Mouse (Mus musculus) right cerebral cortex, postnatal 4 days (tissue): ENCODE results near the gene Foxc2.

Experiments used
- DNase-seq: peaks from one replicate; pipeline ENCODE4 v3.0.0-alpha.2; 2022

Gene Foxc2

GRCm38 (mm10) chr8:121086004-121086900 is 29.7 kb upstream of the Foxc2 start:
- DNase-seq: no peak

DNA sequence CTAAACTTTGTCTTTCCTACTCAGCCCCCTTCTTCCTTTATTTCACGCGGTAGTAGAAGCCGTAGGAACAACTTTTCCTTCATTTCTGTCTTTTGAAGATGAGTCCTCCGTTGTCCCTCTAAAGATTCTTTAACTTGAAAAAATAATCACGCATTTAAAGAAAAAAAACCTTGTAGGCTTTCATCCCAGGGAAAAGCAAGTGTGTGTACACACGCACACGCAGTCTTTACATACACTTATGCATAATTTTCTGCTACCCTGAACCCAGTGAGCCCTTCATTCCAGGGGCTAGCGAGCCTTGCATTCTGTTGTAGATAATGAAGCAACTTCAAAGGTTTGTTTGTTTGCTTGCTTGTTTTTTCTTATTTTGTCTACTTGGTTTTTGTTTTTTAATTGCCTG is 27.7 kb upstream of the Foxc2 start:
- DNase-seq: no peak

DNA sequence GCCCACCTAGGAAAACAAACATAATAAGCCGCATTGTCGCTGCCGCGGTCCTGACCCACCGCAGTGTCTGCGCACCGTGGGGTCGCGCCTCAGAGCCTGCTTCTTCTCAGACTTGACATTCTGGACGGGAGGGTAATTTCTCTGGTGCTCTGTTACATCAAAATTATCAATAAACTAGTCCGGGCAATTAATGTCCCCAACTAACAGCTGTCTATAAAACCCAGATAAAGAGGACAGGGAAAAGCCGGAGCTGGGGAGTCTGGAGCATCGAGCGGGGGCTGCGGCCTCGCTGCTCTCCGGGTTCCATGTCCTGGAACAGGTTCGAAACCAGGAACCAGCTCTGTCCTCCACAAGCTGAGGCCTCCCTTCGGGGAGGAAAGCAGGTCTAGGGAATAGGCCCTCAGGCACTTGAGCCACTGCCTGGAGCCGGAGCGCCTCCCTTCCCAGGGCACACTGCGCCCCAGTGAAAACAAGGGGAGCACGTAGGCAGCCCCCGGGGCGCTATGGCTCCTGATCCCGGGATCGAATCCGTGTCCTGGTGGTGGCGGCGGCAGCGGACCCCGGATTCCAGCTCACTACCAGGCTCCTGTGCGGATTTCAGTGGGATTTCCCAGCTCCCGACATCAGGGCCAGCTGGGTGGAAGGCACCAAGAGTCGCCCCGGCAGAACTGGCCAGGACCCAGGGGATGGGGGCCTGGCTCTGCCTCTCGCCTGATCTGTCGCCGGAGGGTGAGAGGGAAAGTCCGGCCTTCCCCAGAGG is 26.9 kb upstream of the Foxc2 start:
- DNase-seq: no peak

GRCm38 (mm10) chr8:121089631-121090380 is 26.2 kb upstream of the Foxc2 start:
- no peak for DNase-seq

DNA sequence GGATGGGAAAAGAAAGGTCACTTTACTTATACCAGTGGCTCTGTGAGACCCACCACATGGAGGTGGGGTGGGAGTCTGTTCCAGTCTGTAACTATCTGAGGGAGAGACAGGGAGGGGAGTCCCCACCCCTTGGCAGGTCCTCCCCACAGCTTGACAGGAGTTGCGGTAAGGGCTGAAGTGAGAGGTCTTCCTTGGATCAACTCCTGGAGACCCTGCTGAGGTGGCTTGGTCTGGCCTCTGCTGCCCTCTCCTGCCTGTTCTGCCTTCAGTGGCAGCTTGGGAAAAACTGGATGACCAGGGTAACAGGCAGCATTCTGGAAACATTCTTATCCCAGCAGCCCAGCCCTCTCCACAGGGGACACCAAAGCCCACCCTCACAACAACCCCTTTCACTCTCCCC is 25.3 kb upstream of the Foxc2 start:
- no peak for DNase-seq

GRCm38 (mm10) chr8:121092141-121092540 is 23.8 kb upstream of the Foxc2 start:
- no peak for DNase-seq

DNA sequence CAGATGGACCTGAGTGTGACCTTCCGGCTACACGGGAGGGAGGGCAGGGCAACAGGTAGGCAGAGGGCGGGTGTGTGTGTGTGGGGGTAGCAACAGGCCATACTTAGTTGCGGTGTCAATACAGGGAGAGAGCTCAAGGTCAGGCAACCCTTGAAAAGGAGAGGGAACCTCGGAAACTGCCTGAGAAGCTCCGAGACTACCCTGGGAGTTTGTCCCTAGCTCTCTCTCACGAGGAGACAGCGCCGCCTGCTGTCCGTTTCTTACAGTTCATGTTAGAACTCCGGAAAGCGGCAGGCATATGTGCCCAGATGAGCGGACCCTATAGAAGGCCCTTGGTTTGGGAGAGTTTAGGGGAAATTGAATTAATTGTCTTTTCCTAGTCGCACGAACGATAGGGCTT is 23.3 kb upstream of the Foxc2 start:
- peak; percentile 97 for DNase-seq

DNA sequence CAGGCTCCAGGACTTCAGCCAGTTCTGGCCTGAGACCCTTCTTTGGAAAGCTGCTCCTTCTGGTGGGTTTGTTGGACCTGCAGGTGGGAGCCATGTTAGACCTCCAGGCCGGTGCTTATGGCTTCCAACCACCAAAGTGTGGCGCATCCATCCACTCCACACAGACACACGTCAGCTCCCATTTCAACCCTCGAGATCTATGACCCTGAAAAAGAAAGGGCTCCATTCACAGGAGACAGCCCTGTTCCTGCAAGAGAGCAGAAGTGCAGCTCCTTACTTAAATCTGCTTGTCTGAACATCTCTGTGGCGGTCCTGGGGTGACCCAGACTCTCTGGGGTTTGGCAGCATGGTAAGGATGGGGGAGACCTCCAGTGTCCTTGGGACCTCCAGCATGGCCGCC is 22.5 kb upstream of the Foxc2 start:
- DNase-seq: no peak

DNA sequence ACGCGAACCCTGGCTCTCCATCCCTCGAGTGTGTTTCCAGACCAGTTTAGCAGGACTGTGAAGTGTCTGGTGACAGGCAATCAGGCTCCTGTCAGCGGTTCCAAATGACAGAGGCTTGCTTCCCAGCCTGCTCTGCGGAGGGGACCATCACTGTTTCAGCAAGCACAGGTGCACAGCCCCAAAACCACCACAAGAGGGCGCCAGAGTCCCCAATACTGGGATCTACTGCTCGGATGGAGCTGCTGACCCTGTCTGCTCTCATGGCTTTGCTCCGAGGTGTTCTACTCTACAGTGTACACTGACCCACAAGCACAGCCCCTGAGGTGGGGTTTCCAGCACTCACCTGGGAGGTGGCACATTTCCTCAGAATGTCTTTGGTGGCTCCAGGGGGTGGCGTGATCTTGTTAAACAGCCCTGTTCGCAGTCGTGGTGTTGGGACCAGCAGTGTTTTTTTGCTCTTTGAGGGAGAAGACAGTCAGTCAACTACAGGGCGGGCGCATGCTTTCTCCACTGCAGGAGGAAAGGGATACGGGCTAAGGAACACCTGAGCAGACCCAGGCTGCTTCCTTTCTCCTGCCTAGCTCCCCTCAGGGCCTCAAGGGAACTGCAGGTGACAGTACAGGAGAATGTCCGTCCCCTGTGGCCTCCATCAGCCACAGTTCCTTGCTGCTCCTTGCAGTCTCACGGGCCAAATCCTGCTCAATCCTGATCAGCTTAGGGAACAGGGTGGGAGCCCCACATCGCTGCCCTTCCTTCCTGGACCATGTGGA is 11.7 kb upstream of the Foxc2 start:
- DNase-seq: peak; percentile 87

DNA sequence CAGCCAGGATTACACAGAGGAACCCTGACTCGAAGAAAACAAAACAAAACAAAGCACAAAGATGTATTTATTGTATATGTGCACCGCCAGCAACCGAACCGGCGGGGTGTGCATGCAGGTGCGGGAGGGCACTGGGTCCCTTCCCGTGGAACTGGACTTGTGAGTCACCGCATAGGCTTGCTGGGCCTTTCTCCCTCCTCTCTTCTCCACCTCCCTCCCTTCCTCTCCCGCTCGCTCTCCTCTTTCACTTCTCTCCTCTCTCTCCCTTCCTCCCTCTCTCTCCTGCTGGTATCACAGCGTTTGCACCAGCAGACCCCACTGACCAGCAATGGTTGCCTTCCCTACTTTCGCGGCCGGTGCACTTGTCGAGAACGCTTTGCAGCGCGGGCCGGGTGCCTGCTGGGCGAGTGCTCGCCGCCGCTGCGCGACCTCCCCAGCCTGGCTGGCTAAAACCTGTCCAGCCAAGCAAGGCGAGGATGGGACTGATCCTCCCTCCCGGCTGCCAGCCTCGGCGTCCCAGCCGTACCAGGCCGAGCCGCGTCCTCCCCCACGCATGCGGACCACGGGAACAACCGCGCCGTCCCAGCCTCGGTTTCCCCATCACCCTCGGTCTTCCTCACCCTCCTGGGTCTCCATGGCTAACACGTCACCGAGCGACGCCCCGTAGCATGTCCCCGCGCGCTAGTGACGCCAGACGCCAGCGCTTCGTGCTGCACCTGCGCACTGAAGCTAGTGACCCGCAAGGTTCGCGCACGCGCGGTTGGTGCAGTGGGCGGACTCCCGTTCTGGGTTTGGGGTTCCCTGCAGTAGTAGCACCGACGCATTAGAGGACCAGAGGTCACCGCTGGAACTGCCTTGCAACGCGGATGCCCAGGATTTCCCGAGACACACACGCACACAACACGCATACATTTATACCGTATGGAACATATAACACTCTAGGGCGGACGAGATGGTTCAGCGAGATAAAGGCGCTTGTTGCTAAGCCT is 8.0 kb upstream of the Foxc2 start, which contains the start of gene Mthfsd:
Gene Mthfsd, minus strand, starts transcription at position 725 of the 989 bp plus-strand sequence.
- peak; percentile 99 for DNase-seq

DNA sequence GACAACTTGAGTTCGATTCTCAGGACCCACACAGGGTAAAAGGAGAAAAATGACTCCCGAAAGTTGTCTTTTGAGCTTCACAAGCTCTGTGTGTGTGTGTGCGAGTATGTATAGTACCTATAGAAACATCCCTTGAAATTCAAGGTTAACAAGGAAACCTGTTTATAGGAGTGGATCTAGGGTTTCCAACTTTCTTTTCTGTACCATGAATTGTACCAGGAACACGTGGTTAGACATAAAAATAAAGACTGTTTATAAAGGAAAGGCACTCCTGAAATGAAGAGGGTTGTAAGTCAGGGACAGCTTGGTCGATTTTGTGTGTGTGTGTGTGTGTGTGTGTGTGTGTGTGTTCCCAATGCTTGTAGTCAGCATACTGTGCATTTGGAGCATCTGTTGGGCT is 7.3 kb upstream of the Foxc2 start:
- no peak for DNase-seq

DNA sequence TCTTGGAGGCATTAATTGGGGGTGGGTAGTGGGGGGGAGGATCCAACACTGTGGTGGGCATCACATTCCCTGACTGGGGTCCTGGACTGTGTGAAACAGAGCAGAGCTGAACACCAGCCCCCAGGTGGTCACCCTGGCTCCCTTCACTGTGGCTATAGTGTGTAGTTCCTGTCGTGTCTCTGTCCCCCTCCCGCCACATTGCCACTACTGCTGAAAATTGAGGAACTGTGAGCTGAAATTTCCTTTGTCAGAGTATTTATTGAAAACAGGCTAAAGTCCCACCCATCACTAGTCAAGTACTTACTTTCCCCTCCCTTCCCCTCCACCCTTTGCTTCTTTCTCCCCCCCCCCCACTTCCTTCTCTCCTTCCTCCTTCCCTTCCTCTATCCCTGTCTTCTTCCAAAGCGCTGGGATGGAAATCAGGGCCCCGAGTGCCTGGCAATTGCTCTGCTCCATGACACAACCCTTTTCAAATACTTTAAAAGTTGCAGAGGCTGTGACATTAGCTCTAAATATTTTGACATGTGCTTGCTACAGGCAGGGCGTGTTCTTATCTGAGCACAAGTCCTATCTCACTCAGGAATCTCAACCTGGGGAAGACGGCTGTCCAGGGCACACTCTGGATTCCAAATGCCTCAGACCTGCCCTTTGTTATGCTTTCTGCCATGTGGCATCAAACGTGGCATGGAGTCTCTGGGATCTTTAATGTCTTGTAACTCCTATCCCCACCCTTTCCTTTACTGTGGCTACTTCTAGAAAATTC is 4.6 kb upstream of the Foxc2 start:
- DNase-seq: no peak

- peak; percentile 96 for DNase-seq
Observed at GRCm38 (mm10) chr8:121113261-121113660, 2.7 kb upstream of the Foxc2 start.

DNA sequence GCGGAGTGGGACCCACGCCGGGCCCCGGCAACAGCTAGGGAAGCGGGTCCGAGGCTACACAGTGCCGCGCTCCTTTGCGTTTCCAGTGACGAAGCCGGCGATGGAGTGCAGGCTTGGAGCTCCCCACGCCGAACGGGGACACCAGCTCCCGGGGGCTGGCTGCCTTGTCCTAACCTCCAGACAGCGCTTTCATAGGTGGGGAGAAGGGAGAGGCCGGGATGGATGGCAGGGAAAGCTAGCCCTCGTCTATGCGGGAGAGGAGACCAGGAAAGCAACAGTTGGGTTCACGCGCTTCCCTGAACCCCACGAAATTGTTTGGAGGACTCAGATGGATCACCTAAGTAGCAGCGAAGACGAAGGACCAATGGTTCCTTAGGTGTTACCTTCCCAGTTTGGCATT is 835 bp upstream of the Foxc2 start:
- no peak for DNase-seq

DNA sequence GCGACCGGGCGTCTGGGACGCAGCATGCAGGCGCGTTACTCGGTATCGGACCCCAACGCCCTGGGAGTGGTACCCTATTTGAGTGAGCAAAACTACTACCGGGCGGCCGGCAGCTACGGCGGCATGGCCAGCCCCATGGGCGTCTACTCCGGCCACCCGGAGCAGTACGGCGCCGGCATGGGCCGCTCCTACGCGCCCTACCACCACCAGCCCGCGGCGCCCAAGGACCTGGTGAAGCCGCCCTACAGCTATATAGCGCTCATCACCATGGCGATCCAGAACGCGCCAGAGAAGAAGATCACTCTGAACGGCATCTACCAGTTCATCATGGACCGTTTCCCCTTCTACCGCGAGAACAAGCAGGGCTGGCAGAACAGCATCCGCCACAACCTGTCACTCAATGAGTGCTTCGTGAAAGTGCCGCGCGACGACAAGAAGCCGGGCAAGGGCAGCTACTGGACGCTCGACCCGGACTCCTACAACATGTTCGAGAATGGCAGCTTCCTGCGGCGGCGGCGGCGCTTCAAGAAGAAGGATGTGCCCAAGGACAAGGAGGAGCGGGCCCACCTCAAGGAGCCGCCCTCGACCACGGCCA is 717 bp downstream of the Foxc2 start:
- no peak for DNase-seq

- no peak for DNase-seq
Observed at GRCm38 (mm10) chr8:121117186-121117651, 1.2 kb downstream of the Foxc2 start.

- no peak for DNase-seq
Observed at GRCm38 (mm10) chr8:121117906-121118305, 1.9 kb downstream of the Foxc2 start.

- DNase-seq: no peak
Observed at GRCm38 (mm10) chr8:121118634-121119420, 2.9 kb downstream of the Foxc2 start.
